Mouse (Mus musculus) cerebellum, adult 18-20 months (tissue): ENCODE measurements around the gene H2-Ke6.

Source experiments
- DNase-seq, 2 experiments: peaks; one replicate each; pipeline ENCODE4 v3.0.0; 2021

H2-Ke6 gene

GRCm38 (mm10) chr17:34027656-34028223 lies at the start of gene H2-Ke6:
Gene H2-Ke6 (minus strand): TSS chr17:34028060.
- peak; percentile 89 to 90 for DNase-seq

GRCm38 (mm10) chr17:34077549-34077948 lies 49.7 kb upstream of the H2-Ke6 start:
- peak; percentile 62 to 68 for DNase-seq

GRCm38 (mm10) chr17:34075271-34075670 lies 47.4 kb upstream of the H2-Ke6 start:
- DNase-seq = peak; percentile 64 to 71

GRCm38 (mm10) chr17:34072091-34072490 lies 44.2 kb upstream of the H2-Ke6 start:
- DNase-seq = no peak

GRCm38 (mm10) chr17:34068864-34069263 lies 41.0 kb upstream of the H2-Ke6 start:
- no peak for DNase-seq

- DNase-seq = no peak
Observed at GRCm38 (mm10) chr17:34057224-34057623, 29.4 kb upstream of the H2-Ke6 start.

GRCm38 (mm10) chr17:34047404-34048050 lies 19.7 kb upstream of the H2-Ke6 start:
- no peak for DNase-seq

- DNase-seq = no peak
Observed at GRCm38 (mm10) chr17:34045941-34046340, 18.1 kb upstream of the H2-Ke6 start.

GRCm38 (mm10) chr17:34039562-34040450 lies 11.9 kb upstream of the H2-Ke6 start:
- DNase-seq = peak in 1 of 2 experiments; percentile 17

- DNase-seq = peak in 1 of 2 experiments; percentile 18
Observed at GRCm38 (mm10) chr17:34038878-34039561, 11.2 kb upstream of the H2-Ke6 start, which contains the start of gene Col11a2. Gene Col11a2 (plus strand): TSS chr17:34039437.

GRCm38 (mm10) chr17:34038440-34038839 lies 10.6 kb upstream of the H2-Ke6 start:
- DNase-seq = peak; percentile 32 to 40

- DNase-seq = no peak
Observed at GRCm38 (mm10) chr17:34037241-34037640, 9.4 kb upstream of the H2-Ke6 start.

GRCm38 (mm10) chr17:34036647-34037046 lies 8.8 kb upstream of the H2-Ke6 start:
- peak in 1 of 2 experiments; percentile 15 for DNase-seq

- DNase-seq = no peak
Observed at GRCm38 (mm10) chr17:34035517-34035916, 7.7 kb upstream of the H2-Ke6 start.

- peak; percentile 69 to 72 for DNase-seq
Observed at GRCm38 (mm10) chr17:34034064-34034463, 6.2 kb upstream of the H2-Ke6 start.

- DNase-seq = peak in 1 of 2 experiments; percentile 20
Observed at GRCm38 (mm10) chr17:34033441-34033840, 5.6 kb upstream of the H2-Ke6 start.

GRCm38 (mm10) chr17:34032806-34033205 lies 4.9 kb upstream of the H2-Ke6 start:
- DNase-seq = peak; percentile 28 to 36

GRCm38 (mm10) chr17:34032174-34032632 lies 4.3 kb upstream of the H2-Ke6 start:
- DNase-seq = peak in 1 of 2 experiments; percentile 37

GRCm38 (mm10) chr17:34031465-34032173 lies 3.8 kb upstream of the H2-Ke6 start, which contains the start of the genes Slc39a7 and Rxrb:
Gene Slc39a7 (minus strand): TSS chr17:34031682.
Gene Rxrb (plus strand): TSS chr17:34031812.
- DNase-seq = peak; percentile 98

- no peak for DNase-seq
Observed at GRCm38 (mm10) chr17:34030861-34031326, 3.0 kb upstream of the H2-Ke6 start.

GRCm38 (mm10) chr17:34029890-34030595 lies 2.2 kb upstream of the H2-Ke6 start:
- DNase-seq = peak in 1 of 2 experiments; percentile 15
